Mouse (Mus musculus) fibroblast of lung, adult 2 months (primary cell): ENCODE data around the gene Gatad2b.
A peak's percentile ranks its signal among the peaks of the same experiment; 100 is the strongest.
"Not testable (repeated sequence)": the region's sequence is repeated elsewhere in the genome, so short reads cannot be mapped to it uniquely, and the experiment has no call there.

ENCODE experiments used
- DNase-seq: peaks from one replicate; pipeline ENCODE4 v3.0.0-alpha.2; 2011; ENCODE audit warnings: low read depth

Gatad2b gene

GRCm38 (mm10) chr3:90292345-90293275 lies at the start of gene Gatad2b:
Gene Gatad2b (plus strand): TSS chr3:90293178.
- peak; percentile 99 for DNase-seq

- no peak for DNase-seq
Measured at GRCm38 (mm10) chr3:90245406-90245805, 47.6 kb upstream of the Gatad2b start.

GRCm38 (mm10) chr3:90247630-90247959 lies 45.4 kb upstream of the Gatad2b start:
- no peak for DNase-seq

- DNase-seq = peak; percentile 90
Measured at GRCm38 (mm10) chr3:90247960-90248745, 44.8 kb upstream of the Gatad2b start, which contains the start of gene Slc39a1. Gene Slc39a1 (plus strand): TSS chr3:90248172.

GRCm38 (mm10) chr3:90248746-90249100 lies 44.3 kb upstream of the Gatad2b start:
- DNase-seq = peak; percentile 51

- DNase-seq = peak; percentile 54
Measured at GRCm38 (mm10) chr3:90250791-90251190, 42.2 kb upstream of the Gatad2b start.

GRCm38 (mm10) chr3:90251731-90252226 lies 41.2 kb upstream of the Gatad2b start:
- DNase-seq = not testable (repeated sequence)

GRCm38 (mm10) chr3:90252659-90253058 lies 40.3 kb upstream of the Gatad2b start:
- not testable (repeated sequence) for DNase-seq

GRCm38 (mm10) chr3:90253174-90253573 lies 39.8 kb upstream of the Gatad2b start:
- not testable (repeated sequence) for DNase-seq

- DNase-seq = peak; percentile 94
Measured at GRCm38 (mm10) chr3:90253653-90254418, 39.1 kb upstream of the Gatad2b start, which contains the start of gene Crtc2. Gene Crtc2 (plus strand): TSS chr3:90254163.

GRCm38 (mm10) chr3:90254419-90255193 lies 38.4 kb upstream of the Gatad2b start:
- no peak for DNase-seq

GRCm38 (mm10) chr3:90255194-90255565 lies 37.8 kb upstream of the Gatad2b start:
- no peak for DNase-seq

GRCm38 (mm10) chr3:90255784-90256353 lies 37.1 kb upstream of the Gatad2b start:
- no peak for DNase-seq

GRCm38 (mm10) chr3:90256731-90257530 lies 36.0 kb upstream of the Gatad2b start:
- no peak for DNase-seq

GRCm38 (mm10) chr3:90258521-90258920 lies 34.5 kb upstream of the Gatad2b start:
- no peak for DNase-seq

GRCm38 (mm10) chr3:90263121-90263771 lies 29.7 kb upstream of the Gatad2b start:
- DNase-seq = no peak

- no peak for DNase-seq
Measured at GRCm38 (mm10) chr3:90264687-90265033, 28.3 kb upstream of the Gatad2b start.

- DNase-seq = peak; percentile 52
Measured at GRCm38 (mm10) chr3:90265034-90265931, 27.7 kb upstream of the Gatad2b start, which contains the start of gene Dennd4b. Gene Dennd4b (plus strand): TSS chr3:90265185.
